Mouse (Mus musculus): Measurements from ENCODE around the gene 1700030K09Rik. TPM values are rescaled to one million over a fixed set of nuclear protein-coding genes. Genes with fewer than 3 reads are reported as not detected.

The 1700030K09Rik gene
- polyA plus RNA-seq, 2 experiments: 2.2 to 3.2 TPM

- Histone ChIP-seq H3K36me3 (replicated peaks; ENCODE audit: control insufficient read depth, insufficient read depth, low read depth) (no peaks in the 10 kb centered on the region), H3K27ac (no peak overlapping the region), H3K27me3 (ENCODE audit: control insufficient read depth, insufficient read depth, low read length) (no peaks in the 10 kb centered on the region), H3K4me1 (replicated peaks; ENCODE audit: control insufficient read depth in 2 of 2, insufficient read depth in 2 of 2, low read length in 1 of 2) (peaks cover 3 to 8% of the 10 kb centered on the region in 2 experiments; a peak in 3 of 4 replicates), H3K4me3 (ENCODE audit: insufficient read depth in 1 of 2, low read depth in 2 of 2, low read length in 2 of 2) (no peak overlapping the region), H3K9me3 (ENCODE audit: control insufficient read depth, low read length) (no peaks in the 10 kb centered on the region), H3K9ac (replicated peaks) (no peak overlapping the region), H3K4me2 (ENCODE audit: low read depth) (no peak overlapping the region)
- DNase-seq (ENCODE audit: low read depth in 3 of 3, low spot score in 3 of 3) (no peak), ATAC-seq (ENCODE audit: insufficient read depth) (no peak)
- WGBS (ENCODE audit: insufficient replicate concordance): 57% methylated on average over 8 of the region's 8 CpGs
- TF ChIP-seq CTCF (IDR thresholded peaks at IDR 0.05; ENCODE audit: low read depth) (no peak), EP300 (IDR thresholded peaks at IDR 0.05; ENCODE audit: low read depth) (no peak)
Observed at GRCm38 (mm10) chr8:72438248-72439015, 5.2 kb upstream of the 1700030K09Rik start.

GRCm38 (mm10) chr8:72443994-72444350 is 292 bp downstream of the 1700030K09Rik start:
- H3K27me3 ChIP-seq (ENCODE audit: control insufficient read depth, insufficient read depth, low read length): no peaks in the 10 kb centered on the region
- H3K27ac ChIP-seq: no peak overlapping the region; the same call in 1 of the 2 replicates
- no peaks in the 10 kb centered on the region for H3K9me3 ChIP-seq (ENCODE audit: control insufficient read depth, low read length)
- ATAC-seq (ENCODE audit: insufficient read depth) (peak; percentile 49), DNase-seq (ENCODE audit: low read depth in 3 of 3, low spot score in 3 of 3) (no peak)
- WGBS (ENCODE audit: insufficient replicate concordance): 30% methylated on average over 6 of the region's 6 CpGs
- H3K9ac ChIP-seq (replicated peaks): peak overlapping the region; percentile 53
- peak overlapping the region; percentile 58 for H3K4me2 ChIP-seq (ENCODE audit: low read depth)
- H3K4me1 ChIP-seq (replicated peaks; ENCODE audit: control insufficient read depth in 2 of 2, insufficient read depth in 2 of 2, low read length in 1 of 2): peaks cover 3 to 10% of the 10 kb centered on the region in 2 experiments; a peak in 3 of 4 replicates
- H3K36me3 ChIP-seq (replicated peaks; ENCODE audit: control insufficient read depth, insufficient read depth, low read depth): no peaks in the 10 kb centered on the region
- H3K4me3 ChIP-seq (ENCODE audit: insufficient read depth in 1 of 2, low read depth in 2 of 2, low read length in 2 of 2): peak overlapping the region; percentile 44 to 57
- TF ChIP-seq CTCF (IDR thresholded peaks at IDR 0.05; ENCODE audit: low read depth) (no peak), EP300 (IDR thresholded peaks at IDR 0.05; ENCODE audit: low read depth) (no peak)

- H3K9ac ChIP-seq (replicated peaks): no peak overlapping the region
- no peak for DNase-seq (ENCODE audit: low read depth in 3 of 3, low spot score in 3 of 3)
- no peak for ATAC-seq (ENCODE audit: insufficient read depth)
- WGBS (ENCODE audit: insufficient replicate concordance): 75% methylated on average over 6 of the region's 6 CpGs
- TF ChIP-seq CTCF (IDR thresholded peaks at IDR 0.05; ENCODE audit: low read depth): no peak
- no peak for TF ChIP-seq EP300 (IDR thresholded peaks at IDR 0.05; ENCODE audit: low read depth)
- no peaks in the 10 kb centered on the region for H3K36me3 ChIP-seq (replicated peaks; ENCODE audit: control insufficient read depth, insufficient read depth, low read depth)
- H3K27ac ChIP-seq: no peak overlapping the region
- no peaks in the 10 kb centered on the region for H3K27me3 ChIP-seq (ENCODE audit: control insufficient read depth, insufficient read depth, low read length)
- H3K4me3 ChIP-seq (ENCODE audit: insufficient read depth in 1 of 2, low read depth in 2 of 2, low read length in 2 of 2): no peak overlapping the region
- no peak overlapping the region for H3K4me2 ChIP-seq (ENCODE audit: low read depth)
- H3K9me3 ChIP-seq (ENCODE audit: control insufficient read depth, low read length): no peaks in the 10 kb centered on the region
- H3K4me1 ChIP-seq (replicated peaks; ENCODE audit: control insufficient read depth in 2 of 2, insufficient read depth in 2 of 2, low read length in 1 of 2): peaks cover 3 to 10% of the 10 kb centered on the region in 2 experiments; a peak in 3 of 4 replicates
Observed at GRCm38 (mm10) chr8:72445071-72445470, 1.4 kb downstream of the 1700030K09Rik start.

- H3K4me1 ChIP-seq (replicated peaks; ENCODE audit: control insufficient read depth in 2 of 2, insufficient read depth in 2 of 2, low read length in 1 of 2): peaks cover 0 to 6% of the 10 kb centered on the region in 2 experiments; a peak in 2 of 4 replicates
- no peaks in the 10 kb centered on the region for H3K36me3 ChIP-seq (replicated peaks; ENCODE audit: control insufficient read depth, insufficient read depth, low read depth)
- no peak for TF ChIP-seq EP300 (IDR thresholded peaks at IDR 0.05; ENCODE audit: low read depth)
- no peak for TF ChIP-seq CTCF (IDR thresholded peaks at IDR 0.05; ENCODE audit: low read depth)
- no peak overlapping the region for H3K9ac ChIP-seq (replicated peaks)
- no peaks in the 10 kb centered on the region for H3K27me3 ChIP-seq (ENCODE audit: control insufficient read depth, insufficient read depth, low read length)
- WGBS (ENCODE audit: insufficient replicate concordance): 42% methylated on average over 8 of the region's 8 CpGs
- H3K9me3 ChIP-seq (ENCODE audit: control insufficient read depth, low read length): no peaks in the 10 kb centered on the region
- DNase-seq (ENCODE audit: low read depth in 3 of 3, low spot score in 3 of 3) (no peak), ATAC-seq (ENCODE audit: insufficient read depth) (peak; percentile 73; the same call in 1 of the 2 replicates)
- no peak overlapping the region for H3K4me3 ChIP-seq (ENCODE audit: insufficient read depth in 1 of 2, low read depth in 2 of 2, low read length in 2 of 2)
- no peak overlapping the region for H3K4me2 ChIP-seq (ENCODE audit: low read depth)
- H3K27ac ChIP-seq: no peak overlapping the region
Observed at GRCm38 (mm10) chr8:72451516-72451915, 7.8 kb downstream of the 1700030K09Rik start.

GRCm38 (mm10) chr8:72453904-72454303 is 10.2 kb downstream of the 1700030K09Rik start:
- no peak for ATAC-seq (ENCODE audit: insufficient read depth)
- H3K27ac ChIP-seq: no peak overlapping the region
- H3K9me3 ChIP-seq (ENCODE audit: control insufficient read depth, low read length): no peaks in the 10 kb centered on the region
- H3K4me2 ChIP-seq (ENCODE audit: low read depth): no peak overlapping the region
- no peak for DNase-seq (ENCODE audit: low read depth in 3 of 3, low spot score in 3 of 3)
- peaks cover 0 to 6% of the 10 kb centered on the region in 2 experiments; a peak in 2 of 4 replicates for H3K4me1 ChIP-seq (replicated peaks; ENCODE audit: control insufficient read depth in 2 of 2, insufficient read depth in 2 of 2, low read length in 1 of 2)
- WGBS (ENCODE audit: insufficient replicate concordance): 90% methylated on average over 2 of the region's 2 CpGs
- no peak overlapping the region for H3K9ac ChIP-seq (replicated peaks)
- no peaks in the 10 kb centered on the region for H3K27me3 ChIP-seq (ENCODE audit: control insufficient read depth, insufficient read depth, low read length)
- no peak for TF ChIP-seq EP300 (IDR thresholded peaks at IDR 0.05; ENCODE audit: low read depth)
- TF ChIP-seq CTCF (IDR thresholded peaks at IDR 0.05; ENCODE audit: low read depth): peak; percentile 14; the same call in 1 of the 2 replicates
- no peak overlapping the region for H3K4me3 ChIP-seq (ENCODE audit: insufficient read depth in 1 of 2, low read depth in 2 of 2, low read length in 2 of 2)
- peaks cover 2% of the 10 kb centered on the region; the same call in 1 of the 2 replicates for H3K36me3 ChIP-seq (replicated peaks; ENCODE audit: control insufficient read depth, insufficient read depth, low read depth)
